Mouse (Mus musculus) midbrain, embryonic 10.5 days (tissue): ENCODE results near the gene Heg1. TPM values are rescaled to one million over a fixed set of nuclear protein-coding genes. Genes with fewer than 3 reads are reported as not detected.

ENCODE experiments used
- DNase-seq: peaks from one replicate; pipeline ENCODE4 v3.0.0-alpha.2; 2017; ENCODE audit warnings: low spot score
- H3K27ac ChIP-seq: fragments of 300-500 bp; sonication (generic); replicated peaks from 2 replicates; pipeline ENCODE4 v1.5.1; 2016; ENCODE audit warnings: mild to moderate bottlenecking
- H3K27me3 ChIP-seq: fragments of 300-500 bp; sonication (generic); 2 replicates; pipeline ENCODE4 v1.6.1; 2016; ENCODE audit warnings: low read depth, mild to moderate bottlenecking; ENCODE audit not compliant: poor library complexity, severe bottlenecking
- H3K36me3 ChIP-seq: fragments of 300-500 bp; sonication (generic); 2 replicates; pipeline ENCODE4 v1.6.1; 2016; ENCODE audit warnings: mild to moderate bottlenecking, moderate library complexity
- H3K4me1 ChIP-seq: fragments of 300-500 bp; sonication (generic); 2 replicates; pipeline ENCODE4 v1.6.1; 2016
- H3K4me3 ChIP-seq: fragments of 300-500 bp; sonication (generic); 2 replicates; pipeline ENCODE4 v1.5.1; 2016; ENCODE audit warnings: mild to moderate bottlenecking, moderate library complexity
- H3K9me3 ChIP-seq: fragments of 300-500 bp; sonication (generic); replicated peaks from 2 replicates; pipeline ENCODE4 v1.6.1; 2016; ENCODE audit warnings: mild to moderate bottlenecking
- WGBS: fragments of 180-500 bp; shearing (Covaris S2); methylation state at CpG from one replicate; pipeline ENCODE4 v1.1.7; 2016; 5-methylcytosine and 5-hydroxymethylcytosine counted together
- polyA plus RNA-seq: library from polyadenylated mRNA; unstranded; fragments of >200 nt; fragmentation: Nextera tagmentation; extraction: Ambion mirVana; gene quantifications from 2 replicates; pipeline ENCODE4 v1.2.1, GENCODE M21; 2016

Heg1 gene
- polyA plus RNA-seq, 1 experiment from 2014 or later, result 34.3 TPM

GRCm38 (mm10) chr16:33796756-33797155, 112.6 kb downstream of the Heg1 start:
- Histone ChIP-seq H3K27ac (no peak overlapping the region), H3K4me1 (peaks cover 6% of the 10 kb centered on the region), H3K4me3 (no peak overlapping the region), H3K9me3 (no peaks in the 10 kb centered on the region), H3K27me3 (no peaks in the 10 kb centered on the region), H3K36me3 (no peaks in the 10 kb centered on the region)
- WGBS, result 90% methylated on average over 3 of the region's 3 CpGs
- DNase-seq, result no peak

DNA sequence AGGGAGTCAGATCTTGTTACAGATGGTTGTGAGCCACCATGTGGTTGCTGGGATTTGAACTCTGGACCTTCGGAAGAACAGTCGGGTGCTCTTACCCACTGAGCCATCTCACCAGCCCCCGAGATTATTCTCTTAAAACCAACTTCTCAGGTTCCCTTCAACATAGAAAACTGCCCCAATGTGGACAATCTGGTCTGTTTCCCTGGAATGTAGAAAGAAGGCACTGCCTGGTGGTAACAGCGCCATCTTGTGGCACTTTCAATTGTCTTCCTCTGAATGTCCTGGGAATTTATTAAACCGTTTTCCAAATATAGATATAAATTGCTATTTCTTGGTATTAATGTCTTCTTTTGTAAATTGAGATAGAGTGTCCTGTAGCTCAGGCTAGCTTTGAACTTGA, 113.7 kb downstream of the Heg1 start:
- no peak overlapping the region for H3K4me3 ChIP-seq
- H3K27me3 ChIP-seq, result no peaks in the 10 kb centered on the region
- H3K9me3 ChIP-seq, result no peaks in the 10 kb centered on the region
- peaks cover 3% of the 10 kb centered on the region for H3K4me1 ChIP-seq
- DNase-seq, result peak; percentile 34
- no peaks in the 10 kb centered on the region for H3K36me3 ChIP-seq
- H3K27ac ChIP-seq, result no peak overlapping the region
- 40% methylated on average over 5 of the region's 5 CpGs for WGBS

DNA sequence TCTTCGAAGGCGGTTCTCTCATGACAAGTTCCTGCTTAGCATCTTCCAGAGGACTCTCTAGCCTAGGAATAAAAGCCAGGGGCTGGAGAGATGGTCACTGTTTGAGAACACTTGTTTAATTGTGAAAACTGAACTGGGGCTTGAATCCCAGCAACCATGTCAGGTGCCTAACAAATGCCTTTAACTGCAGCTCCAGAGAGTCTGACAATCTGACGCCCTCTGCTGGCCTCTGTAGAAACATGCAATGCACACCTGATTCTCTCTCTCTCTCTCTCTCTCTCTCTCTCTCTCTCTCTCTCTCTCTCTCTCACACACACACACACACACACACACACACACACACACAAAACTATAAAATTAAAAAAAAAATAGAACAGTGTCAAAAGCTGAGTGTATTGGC, 125.8 kb downstream of the Heg1 start:
- Histone ChIP-seq H3K27me3 (no peaks in the 10 kb centered on the region), H3K4me3 (no peak overlapping the region), H3K27ac (no peak overlapping the region), H3K36me3 (no peaks in the 10 kb centered on the region), H3K9me3 (no peaks in the 10 kb centered on the region), H3K4me1 (no peaks in the 10 kb centered on the region)
- DNase-seq, result no peak
- WGBS, result 70% methylated on average over 3 of the region's 3 CpGs

- DNase-seq, result no peak
- Histone ChIP-seq H3K4me3 (no peak overlapping the region), H3K27me3 (peaks cover 5% of the 10 kb centered on the region; the same call in 1 of the 2 replicates), H3K27ac (no peak overlapping the region), H3K4me1 (no peaks in the 10 kb centered on the region), H3K9me3 (no peaks in the 10 kb centered on the region), H3K36me3 (no peaks in the 10 kb centered on the region)
- 91% methylated on average over 7 of the region's 7 CpGs for WGBS
These were observed 134.4 kb downstream of the Heg1 start for GRCm38 (mm10) chr16:33818413-33819165.

GRCm38 (mm10) chr16:33820269-33821178, 136.4 kb downstream of the Heg1 start:
- no peak overlapping the region for H3K4me3 ChIP-seq
- peaks cover 7% of the 10 kb centered on the region for H3K4me1 ChIP-seq
- no peak overlapping the region for H3K27ac ChIP-seq
- 20% methylated on average over 17 of the region's 17 CpGs for WGBS
- peak; percentile 81 for DNase-seq
- no peaks in the 10 kb centered on the region for H3K9me3 ChIP-seq
- no peaks in the 10 kb centered on the region for H3K36me3 ChIP-seq
- H3K27me3 ChIP-seq, result peaks cover 5% of the 10 kb centered on the region; the same call in 1 of the 2 replicates

Other genes starting within 250 kb of the Heg1 start
- gene Slc12a8, start 167.0 kb upstream of the Heg1 start, polyA plus RNA-seq, result 1.5 and 1.9 TPM in 2 replicates
- gene Muc13, start 109.7 kb downstream of the Heg1 start, polyA plus RNA-seq, result 0.10 and 0.15 TPM in 2 replicates
- gene Itgb5, start 145.3 kb downstream of the Heg1 start, polyA plus RNA-seq, result 9.0 and 13.6 TPM in 2 replicates